Mouse (Mus musculus) midbrain, postnatal 0 days (tissue): ENCODE measurements around the gene Mctp1. TPM values are rescaled to one million over a fixed set of nuclear protein-coding genes. Genes with fewer than 3 reads are reported as not detected.

Source experiments
- ATAC-seq: fragments of 200-750 bp; cut with Nextera tagmentation; 2 replicates; pipeline ENCODE4 v1.8.0; 2017; ENCODE audit warnings: moderate number of reproducible peaks, mild to moderate bottlenecking, moderate TSS enrichment, moderate library complexity; ENCODE audit not compliant: low FRiP score
- DNase-seq: peaks from one replicate; pipeline ENCODE4 v3.0.0-alpha.2; 2015; ENCODE audit warnings: low spot score
- H3K27ac ChIP-seq: fragments of 300-500 bp; sonication (generic); 2 replicates; pipeline ENCODE4 v1.5.1; 2014; ENCODE audit warnings: low read depth, mild to moderate bottlenecking, low read length, mixed read lengths
- H3K27me3 ChIP-seq: fragments of 300-500 bp; sonication (generic); 2 replicates; pipeline ENCODE4 v1.6.1; 2014; ENCODE audit warnings: low read length, control low read depth, mixed read lengths; ENCODE audit not compliant: insufficient read depth
- H3K36me3 ChIP-seq: fragments of 300-500 bp; sonication (generic); 2 replicates; pipeline ENCODE4 v1.6.1; 2014; ENCODE audit warnings: low read length, control low read depth, mixed read lengths; ENCODE audit not compliant: insufficient read depth
- H3K4me1 ChIP-seq: fragments of 300-500 bp; sonication (generic); 2 replicates; pipeline ENCODE4 v1.6.1; 2014; ENCODE audit warnings: mild to moderate bottlenecking, control low read depth, antibody characterized with exemption, low read length, mixed read lengths; ENCODE audit not compliant: insufficient read depth
- H3K4me2 ChIP-seq: fragments of 300-500 bp; sonication (generic); 2 replicates; pipeline ENCODE4 v1.6.1; 2014; ENCODE audit warnings: low read depth, mild to moderate bottlenecking, low read length, mixed read lengths; ENCODE audit not compliant: poor library complexity, severe bottlenecking
- H3K4me3 ChIP-seq: fragments of 300-500 bp; sonication (generic); 2 replicates; pipeline ENCODE4 v1.5.1; 2014; ENCODE audit warnings: low read depth, mild to moderate bottlenecking, low read length, moderate library complexity
- H3K9ac ChIP-seq: fragments of 300-500 bp; sonication (generic); replicated peaks from 2 replicates; pipeline ENCODE4 v1.6.1; 2014; ENCODE audit warnings: mild to moderate bottlenecking, low read length, moderate library complexity, mixed read lengths; ENCODE audit not compliant: poor library complexity, severe bottlenecking
- H3K9me3 ChIP-seq: fragments of 300-500 bp; sonication (generic); 2 replicates; pipeline ENCODE4 v1.6.1; 2016; ENCODE audit warnings: low read length, control low read depth
- CTCF ChIP-seq: IDR thresholded peaks from 2 replicates; pipeline ENCODE4 v1.5.1; 2016; ENCODE audit warnings: antibody characterized with exemption, mild to moderate bottlenecking
- WGBS: fragments of 180-500 bp; shearing (Covaris S2); extraction: QIAGEN DNeasy Blood & Tissue Kit; methylation state at CpG from one replicate; pipeline ENCODE4 v1.1.7; 2014; 5-methylcytosine and 5-hydroxymethylcytosine counted together
- polyA plus RNA-seq: library from polyadenylated mRNA; unstranded; fragments of >200 nt; fragmentation: Nextera tagmentation; extraction: Ambion mirVana; gene quantifications from 2 replicates; pipeline ENCODE4 v1.2.1, GENCODE M21; 2015
- total RNA-seq: library from RNA; depleted of rRNA; stranded (reverse); fragments of >200 nt; gene quantifications from 2 replicates; pipeline ENCODE4 v1.2.3, GENCODE M21; 2014

Mctp1 gene
- total and polyA plus RNA-seq, 2 experiments from 2014 or later: 3.9 to 7.0 TPM

GRCm38 (mm10) chr13:76393106-76393505 is 8.8 kb downstream of the Mctp1 start:
- Histone ChIP-seq H3K4me1 (no peaks in the 10 kb centered on the region), H3K36me3 (no peaks in the 10 kb centered on the region), H3K27ac (no peak overlapping the region), H3K27me3 (no peaks in the 10 kb centered on the region; the same call in 1 of the 2 replicates), H3K4me2 (no peak overlapping the region), H3K9me3 (no peaks in the 10 kb centered on the region), H3K4me3 (no peak overlapping the region), H3K9ac (no peak overlapping the region)
- no peak for ATAC-seq
- DNase-seq: no peak
- 87% methylated on average over 3 of the region's 3 CpGs for WGBS
- no peak for TF ChIP-seq CTCF

- Histone ChIP-seq H3K27ac (no peak overlapping the region), H3K4me3 (no peak overlapping the region), H3K36me3 (no peaks in the 10 kb centered on the region), H3K9ac (no peak overlapping the region), H3K4me1 (no peaks in the 10 kb centered on the region), H3K4me2 (no peak overlapping the region), H3K9me3 (no peaks in the 10 kb centered on the region), H3K27me3 (no peaks in the 10 kb centered on the region)
- DNase-seq: no peak
- no peak for ATAC-seq
- TF ChIP-seq CTCF: no peak
Measured at GRCm38 (mm10) chr13:76395906-76396305, 11.6 kb downstream of the Mctp1 start.

GRCm38 (mm10) chr13:76409296-76409695 is 25.0 kb downstream of the Mctp1 start:
- DNase-seq (no peak), ATAC-seq (no peak)
- Histone ChIP-seq H3K36me3 (no peaks in the 10 kb centered on the region), H3K9ac (no peak overlapping the region), H3K9me3 (no peaks in the 10 kb centered on the region), H3K4me1 (no peaks in the 10 kb centered on the region), H3K27ac (no peak overlapping the region), H3K4me2 (no peak overlapping the region), H3K27me3 (no peaks in the 10 kb centered on the region), H3K4me3 (no peak overlapping the region)
- TF ChIP-seq CTCF: no peak
- WGBS: 83% methylated on average over 2 of the region's 2 CpGs

- peak; percentile 10; the same call in 1 of the 2 replicates for TF ChIP-seq CTCF
- H3K4me3 ChIP-seq: no peak overlapping the region
- no peaks in the 10 kb centered on the region for H3K4me1 ChIP-seq
- no peaks in the 10 kb centered on the region for H3K27me3 ChIP-seq
- 93% methylated on average over 1 of the region's 1 CpGs for WGBS
- no peaks in the 10 kb centered on the region for H3K9me3 ChIP-seq
- DNase-seq (no peak), ATAC-seq (no peak)
- no peaks in the 10 kb centered on the region for H3K36me3 ChIP-seq
- H3K27ac ChIP-seq: no peak overlapping the region
- no peak overlapping the region for H3K4me2 ChIP-seq
- H3K9ac ChIP-seq: no peak overlapping the region
Measured at GRCm38 (mm10) chr13:76410665-76411064, 26.3 kb downstream of the Mctp1 start.

- H3K9ac ChIP-seq: no peak overlapping the region
- TF ChIP-seq CTCF: peak; percentile 28; the same call in 1 of the 2 replicates
- H3K4me2 ChIP-seq: no peak overlapping the region
- no peak overlapping the region for H3K27ac ChIP-seq
- no peaks in the 10 kb centered on the region for H3K36me3 ChIP-seq
- ATAC-seq: no peak
- no peaks in the 10 kb centered on the region for H3K4me1 ChIP-seq
- no peak for DNase-seq
- H3K4me3 ChIP-seq: no peak overlapping the region
- no peaks in the 10 kb centered on the region for H3K27me3 ChIP-seq
- no peaks in the 10 kb centered on the region for H3K9me3 ChIP-seq
Measured at GRCm38 (mm10) chr13:76415346-76415745, 31.0 kb downstream of the Mctp1 start.

GRCm38 (mm10) chr13:76420111-76420510 is 35.8 kb downstream of the Mctp1 start:
- H3K9me3 ChIP-seq: no peaks in the 10 kb centered on the region
- no peak for TF ChIP-seq CTCF
- no peak overlapping the region for H3K27ac ChIP-seq
- H3K36me3 ChIP-seq: no peaks in the 10 kb centered on the region
- no peaks in the 10 kb centered on the region for H3K27me3 ChIP-seq
- no peak overlapping the region for H3K9ac ChIP-seq
- H3K4me3 ChIP-seq: no peak overlapping the region
- DNase-seq: no peak
- no peak overlapping the region for H3K4me2 ChIP-seq
- ATAC-seq: no peak
- no peaks in the 10 kb centered on the region for H3K4me1 ChIP-seq
- 85% methylated on average over 4 of the region's 4 CpGs for WGBS
